Mouse (Mus musculus) spleen, postnatal 4 days (tissue): ENCODE data around the gene Gabrb2.

Experiments
- DNase-seq, 2 experiments: peaks; one replicate each; pipeline ENCODE4 v3.0.0; 2022; ENCODE audit warnings: low spot score in 2 of 2

The Gabrb2 gene

GRCm38 (mm10) chr11:42532577-42532976, 113.0 kb downstream of the Gabrb2 start:
- DNase-seq, result no peak

GRCm38 (mm10) chr11:42535286-42535685, 115.7 kb downstream of the Gabrb2 start:
- DNase-seq, result no peak

- DNase-seq, result no peak
These were observed 116.3 kb downstream of the Gabrb2 start for GRCm38 (mm10) chr11:42535861-42536260.

DNA sequence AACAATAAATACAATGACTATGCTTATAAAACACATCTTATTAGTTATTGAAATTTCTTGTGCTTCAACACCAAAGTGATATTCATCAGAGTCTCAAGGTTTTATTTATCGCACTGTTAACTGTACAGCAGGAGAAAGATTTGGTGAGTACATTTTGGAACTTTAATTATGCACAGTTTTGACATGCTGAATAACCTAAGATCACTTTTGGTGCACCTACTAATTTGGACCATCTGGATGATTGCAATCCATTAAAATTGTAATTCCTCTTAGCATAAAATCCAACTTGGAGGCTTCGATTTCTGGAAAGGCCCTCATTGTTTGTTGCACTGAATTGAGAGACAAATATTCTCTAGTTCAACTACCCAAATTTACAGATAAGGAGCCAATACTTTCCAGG, 123.3 kb downstream of the Gabrb2 start:
- no peak for DNase-seq

DNA sequence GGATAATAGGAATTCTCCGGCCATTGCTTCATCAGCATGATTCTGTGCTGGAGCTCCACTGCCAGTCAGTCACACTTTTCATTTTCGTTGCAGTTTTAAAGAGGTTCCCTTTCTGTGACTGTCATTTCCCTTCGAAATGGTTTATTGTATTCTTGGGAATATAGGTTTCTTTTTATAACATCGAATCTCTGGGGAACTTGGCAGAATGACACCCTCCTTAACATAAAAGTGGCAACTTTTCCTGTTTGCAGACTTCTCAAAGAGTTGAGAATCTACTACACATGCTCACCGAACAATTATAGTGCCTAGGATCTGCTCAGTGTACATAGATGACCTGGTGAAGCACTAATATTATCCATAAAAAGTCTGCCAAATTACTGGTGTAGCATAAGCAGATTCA, 146.5 kb downstream of the Gabrb2 start:
- DNase-seq, result no peak

GRCm38 (mm10) chr11:42571467-42571866, 151.9 kb downstream of the Gabrb2 start:
- DNase-seq, result no peak

DNA sequence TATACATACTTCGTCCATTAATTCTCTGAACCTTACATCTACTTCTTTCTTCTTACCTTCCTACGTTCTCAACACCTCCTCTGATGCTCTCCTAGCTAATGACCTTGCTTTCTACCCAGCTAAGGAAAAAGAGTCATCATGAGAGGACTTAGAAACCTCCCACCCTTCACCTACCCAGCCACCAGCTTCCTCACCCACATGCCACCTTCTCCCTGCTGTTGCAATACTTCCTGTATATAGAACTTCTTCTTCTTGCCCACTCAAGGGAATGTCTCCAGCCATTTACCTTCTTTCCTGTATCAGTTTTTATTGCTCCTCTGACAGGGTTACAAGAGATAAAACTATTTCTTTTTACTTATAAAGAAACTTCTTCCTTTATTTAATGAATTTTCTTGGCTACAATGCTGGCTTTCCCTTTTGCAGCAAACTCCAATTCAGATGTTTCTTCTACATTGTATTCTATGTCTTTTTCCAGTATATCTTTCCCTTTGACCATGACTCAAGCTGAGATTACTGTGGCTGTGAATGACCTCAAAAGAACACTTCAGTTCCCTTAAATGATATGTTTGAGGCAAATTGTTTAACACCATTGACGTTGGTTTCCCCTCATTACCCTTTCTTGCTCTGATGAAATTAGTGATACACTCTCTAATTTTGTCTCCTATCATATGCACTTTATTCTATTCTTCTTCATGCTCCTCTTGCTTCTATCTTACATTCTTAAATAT, 155.8 kb downstream of the Gabrb2 start:
- no peak for DNase-seq

GRCm38 (mm10) chr11:42579804-42580203, 160.2 kb downstream of the Gabrb2 start:
- no peak for DNase-seq

DNA sequence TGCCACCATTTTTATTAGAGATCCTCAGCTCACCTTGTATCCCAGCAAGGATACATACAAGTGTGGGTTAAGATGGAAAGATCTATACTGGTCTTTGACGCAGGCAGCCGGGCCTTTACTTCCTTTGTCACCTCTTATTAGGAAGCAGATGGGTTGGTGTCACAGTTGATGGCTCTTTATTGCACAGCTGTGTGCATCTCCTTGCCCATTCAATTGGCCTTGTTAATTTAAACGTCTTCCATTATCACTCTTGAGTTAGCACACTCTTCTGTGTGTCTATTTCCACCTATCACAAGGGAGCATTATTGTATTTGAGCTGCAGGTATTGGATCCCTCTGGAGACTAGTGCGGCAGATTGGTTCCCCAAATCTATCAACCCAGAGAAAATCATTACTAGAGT, 161.6 kb downstream of the Gabrb2 start:
- DNase-seq, result no peak

- DNase-seq, result no peak
These were observed 162.2 kb downstream of the Gabrb2 start for GRCm38 (mm10) chr11:42581753-42582152.

DNA sequence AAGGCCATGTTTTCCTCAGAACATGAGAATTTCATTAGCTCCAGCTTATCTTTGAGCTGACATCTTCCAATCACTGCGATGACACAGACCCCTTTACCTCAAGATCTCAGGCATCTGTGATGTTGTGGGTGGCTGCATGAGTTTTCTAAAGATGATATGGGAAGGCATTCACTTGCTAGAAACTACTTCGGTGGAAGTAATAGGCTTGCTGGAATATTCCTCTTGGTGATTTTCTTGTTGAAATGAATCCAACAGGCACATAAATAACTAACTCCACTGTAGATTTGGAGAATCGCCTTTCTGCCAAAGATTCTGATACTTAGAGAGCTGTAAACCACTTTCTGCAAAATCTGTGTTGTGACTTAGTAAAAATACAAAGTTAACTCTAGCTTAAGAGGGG, 172.9 kb downstream of the Gabrb2 start:
- DNase-seq, result no peak

DNA sequence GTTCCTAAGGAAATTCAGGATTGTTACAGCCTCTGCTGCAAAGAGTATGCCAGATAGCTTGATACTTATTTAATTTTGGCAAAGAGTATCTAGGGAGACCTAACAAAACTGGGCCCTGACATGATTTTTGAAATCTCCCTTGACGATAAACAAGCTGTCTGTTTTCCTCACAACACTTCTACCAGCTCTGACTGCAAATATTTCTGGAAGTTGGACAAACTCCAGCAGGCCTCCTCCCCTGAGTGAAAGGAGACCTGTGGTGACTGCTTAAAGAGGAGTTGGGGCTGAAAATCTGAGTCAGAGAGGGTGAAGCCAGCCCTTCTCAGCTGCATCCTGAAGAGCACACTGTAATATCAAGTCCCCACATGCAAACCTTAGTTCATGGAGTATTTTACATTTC, 186.7 kb downstream of the Gabrb2 start:
- no peak for DNase-seq

- no peak for DNase-seq
These were observed 189.7 kb downstream of the Gabrb2 start for GRCm38 (mm10) chr11:42609128-42609763.

- no peak for DNase-seq
These were observed 198.6 kb downstream of the Gabrb2 start for GRCm38 (mm10) chr11:42618195-42618594.

DNA sequence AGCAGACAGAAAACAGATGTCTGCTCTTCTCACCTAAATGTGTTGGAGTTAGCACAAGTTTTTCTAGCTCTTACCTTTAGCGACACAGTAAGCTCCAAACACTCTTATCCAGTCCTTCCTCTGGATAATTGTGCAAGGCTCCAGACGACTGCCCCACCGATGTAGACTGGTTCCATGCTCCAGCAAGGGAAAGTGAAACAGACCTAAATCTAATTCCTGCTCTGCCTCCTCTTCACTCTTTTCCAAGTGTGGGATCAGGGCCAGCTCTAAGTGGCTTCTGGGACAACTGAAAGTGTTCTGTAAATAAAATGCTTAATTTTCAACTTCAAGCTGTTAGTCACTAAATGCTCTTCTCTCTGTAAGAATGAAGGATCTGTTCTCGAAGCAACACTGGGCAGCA, 201.6 kb downstream of the Gabrb2 start:
- DNase-seq, result no peak

GRCm38 (mm10) chr11:42650111-42650510, 230.6 kb downstream of the Gabrb2 start:
- DNase-seq, result no peak

- DNase-seq, result no peak
These were observed 232.0 kb downstream of the Gabrb2 start for GRCm38 (mm10) chr11:42651572-42651971.

DNA sequence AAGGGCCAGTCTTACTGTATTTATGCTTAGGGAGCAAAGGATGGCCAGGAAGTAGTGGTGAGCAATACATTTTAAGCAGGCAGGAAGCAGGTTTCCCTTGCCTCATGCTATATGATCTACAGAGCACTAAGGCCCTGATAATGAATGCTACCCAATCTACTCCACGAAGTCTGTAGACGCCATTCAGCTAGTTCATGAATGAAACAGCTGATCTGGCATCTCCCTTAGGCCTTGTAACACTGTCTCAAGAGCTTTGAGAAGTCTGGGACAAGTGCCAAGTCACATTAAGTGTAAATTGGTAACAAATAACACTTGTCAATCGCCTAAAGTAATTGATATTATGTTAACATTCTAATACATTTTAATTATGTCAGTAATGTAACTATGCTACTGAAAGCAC, 234.6 kb downstream of the Gabrb2 start:
- no peak for DNase-seq

- no peak for DNase-seq
These were observed 249.1 kb downstream of the Gabrb2 start for GRCm38 (mm10) chr11:42668657-42669056.
